8 mouse cellular contexts compared by ENCODE assay signal in the genomic region with DNA sequence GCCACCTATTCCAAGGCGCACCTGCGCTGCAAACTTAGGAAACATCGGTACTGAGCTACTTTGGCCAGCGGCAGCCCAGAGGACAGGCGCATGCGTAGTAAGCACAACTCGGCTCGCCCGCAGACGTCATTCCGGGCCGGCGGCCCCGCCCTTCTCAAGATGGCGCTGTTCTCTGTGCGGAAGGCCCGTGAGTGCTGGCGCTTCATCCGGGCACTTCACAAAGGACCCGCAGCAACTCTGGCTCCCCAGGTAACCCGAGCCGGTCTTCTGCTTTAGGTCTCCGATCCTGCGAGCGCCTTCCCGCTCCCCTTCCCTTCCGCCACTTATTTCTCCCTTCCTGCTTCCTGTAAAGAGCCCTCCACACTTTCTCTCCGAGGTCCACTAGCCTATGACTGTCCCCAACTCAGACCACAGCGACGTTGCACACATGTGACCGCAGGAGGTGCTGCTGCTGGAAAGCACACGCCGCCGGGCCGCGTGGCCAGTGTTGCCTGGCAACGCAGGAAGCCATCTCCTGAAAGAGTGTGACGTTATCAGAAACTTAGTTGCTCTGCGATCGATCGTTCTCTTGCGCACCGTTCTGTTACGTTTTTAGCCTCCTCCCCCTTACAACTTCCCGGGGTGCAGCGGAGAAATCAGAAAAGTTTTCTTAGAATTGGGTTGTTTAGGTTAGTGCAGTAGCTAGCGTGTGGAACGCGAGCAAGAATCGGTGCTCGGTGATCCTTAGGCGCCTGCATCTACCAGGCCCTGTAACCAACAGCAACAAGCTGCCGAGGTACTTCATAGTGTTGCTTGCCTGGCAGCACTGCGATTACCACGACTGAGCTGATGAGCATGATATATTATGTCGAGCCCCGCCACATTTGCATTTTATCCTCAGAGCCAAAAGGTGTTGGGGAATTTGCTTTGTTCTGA. TPM values are rescaled to one million over a fixed set of nuclear protein-coding genes. Genes with fewer than 3 reads are reported as not detected.
A peak's percentile ranks its signal among the peaks of the same experiment; 100 is the strongest.
DNase-seq lines count a peak whose midpoint lies in the region; ATAC-seq and TF ChIP-seq lines count a peak whose summit lies in the region.

A gene (plus strand): TSS at position 129 of the 915 bp plus-strand sequence.

- under 1% methylated on average over 57 of the region's 57 CpGs for WGBS in hindbrain, embryonic 10.5 days
- WGBS in lung, postnatal 0 days, result under 1% methylated on average over 57 of the region's 57 CpGs

- peak; percentile 63 for TF ChIP-seq CTCF in lung, postnatal 0 days (IDR thresholded peaks at IDR 0.05)

- H3K27ac ChIP-seq in hindbrain, embryonic 10.5 days, result peak within 1 kb of the TSS; percentile 95
- peak within 1 kb of the TSS; percentile 96 for H3K27ac ChIP-seq in lung, postnatal 0 days (ENCODE audit: low read length)

- peaks cover 13% of the 10 kb centered on the region for H3K4me1 ChIP-seq in hindbrain, embryonic 10.5 days (replicated peaks)
- H3K4me1 ChIP-seq in lung, postnatal 0 days (ENCODE audit: insufficient read depth, low read depth, low read length), result peaks cover 3% of the 10 kb centered on the region; the same call in 1 of the 2 replicates

- DNase-seq in MN1 (ENCODE audit: low spot score), result peak; percentile 96
- peak; percentile 94 for DNase-seq in cerebellum, adult 9-10 months
- peak; percentile 93 for DNase-seq in hindbrain, embryonic 10.5 days (ENCODE audit: low spot score)
- DNase-seq in layer of hippocampus, adult 9-11 months, result peak; percentile 94
- DNase-seq in lung, postnatal 0 days (ENCODE audit: low spot score), result peak; percentile 97
- peak; percentile 90 for DNase-seq in ovary, postnatal 14 days (ENCODE audit: low spot score)
- DNase-seq in thymus, postnatal 14 days, result peak; percentile 94

- H3K4me3 ChIP-seq in hindbrain, embryonic 10.5 days, result peak within 1 kb of the TSS; percentile 67
- peak within 1 kb of the TSS; percentile 57 for H3K4me3 ChIP-seq in lung, postnatal 0 days (ENCODE audit: low read depth, low read length)

- ATAC-seq in frontal cortex, adult (ENCODE audit: low TSS enrichment), result peak; percentile 97
- ATAC-seq in lung, postnatal 0 days, result peak; percentile 100

- no peak for TF ChIP-seq EP300 in lung, postnatal 0 days (IDR thresholded peaks at IDR 0.05)

- H3K4me2 ChIP-seq in lung, postnatal 0 days (replicated peaks; ENCODE audit: low read depth, low read length), result peak within 1 kb of the TSS; percentile 75

- no peaks in the 10 kb centered on the region for H3K36me3 ChIP-seq in hindbrain, embryonic 10.5 days
- no peaks in the 10 kb centered on the region for H3K36me3 ChIP-seq in lung, postnatal 0 days (ENCODE audit: insufficient read depth, low read length)

- no peaks in the 10 kb centered on the region for H3K27me3 ChIP-seq in hindbrain, embryonic 10.5 days (ENCODE audit: insufficient read depth, poor library complexity, severe bottlenecking)
- H3K27me3 ChIP-seq in lung, postnatal 0 days (replicated peaks; ENCODE audit: insufficient read depth, low read length), result no peaks in the 10 kb centered on the region

- no peaks in the 10 kb centered on the region for H3K9me3 ChIP-seq in hindbrain, embryonic 10.5 days
- H3K9me3 ChIP-seq in lung, postnatal 0 days (ENCODE audit: low read length), result no peaks in the 10 kb centered on the region

- peak within 1 kb of the TSS; percentile 64 for H3K9ac ChIP-seq in lung, postnatal 0 days (replicated peaks; ENCODE audit: low read depth)

RNA-seq across cellular contexts. Expression of the gene that starts here (rescaled TPM):
- 9.0 and 9.2 TPM in 2 replicates for polyA plus RNA-seq in hindbrain, embryonic 10.5 days (2016; fragmentation: Nextera tagmentation; extraction: Ambion mirVana)
- 4.2 and 4.6 TPM in 2 replicates for polyA plus RNA-seq in lung, postnatal 0 days (2015; fragmentation: Nextera tagmentation; extraction: Ambion mirVana)

Comparison
In these comparisons a context has a peak if more than half of its experiments do, and no peak if none do; other contexts are left out.
1. Peak in every context shown above with its lines: DNase-seq, ATAC-seq, H3K4me3 ChIP-seq and H3K27ac ChIP-seq.